Mouse (Mus musculus) left cerebral cortex, postnatal 10 days (tissue): ENCODE measurements around the gene Ubash3b. TPM values are rescaled to one million over a fixed set of nuclear protein-coding genes. Genes with fewer than 3 reads are reported as not detected.

Experiments used
- DNase-seq, 2 experiments: peaks; one replicate each; pipeline ENCODE4 v3.0.0; 2021 to 2022; ENCODE audit warnings: low spot score in 2 of 2, mixed read lengths in 1 of 2; ENCODE audit errors: extremely low spot score in 1 of 2
- intact Hi-C: fragments of 180-260 bp; cut with DNase I; formaldehyde crosslinking; loops from one replicate; pipeline ENCODE4 v1.15.1; 2025
- total RNA-seq, 2 experiments: library from RNA; stranded (reverse); gene quantifications; 2 replicates each; pipeline ENCODE4 v1.2.3; 2021

Ubash3b gene
- total RNA-seq, 2 experiments from 2014 or later = 30.4 to 31.7 TPM

DNA sequence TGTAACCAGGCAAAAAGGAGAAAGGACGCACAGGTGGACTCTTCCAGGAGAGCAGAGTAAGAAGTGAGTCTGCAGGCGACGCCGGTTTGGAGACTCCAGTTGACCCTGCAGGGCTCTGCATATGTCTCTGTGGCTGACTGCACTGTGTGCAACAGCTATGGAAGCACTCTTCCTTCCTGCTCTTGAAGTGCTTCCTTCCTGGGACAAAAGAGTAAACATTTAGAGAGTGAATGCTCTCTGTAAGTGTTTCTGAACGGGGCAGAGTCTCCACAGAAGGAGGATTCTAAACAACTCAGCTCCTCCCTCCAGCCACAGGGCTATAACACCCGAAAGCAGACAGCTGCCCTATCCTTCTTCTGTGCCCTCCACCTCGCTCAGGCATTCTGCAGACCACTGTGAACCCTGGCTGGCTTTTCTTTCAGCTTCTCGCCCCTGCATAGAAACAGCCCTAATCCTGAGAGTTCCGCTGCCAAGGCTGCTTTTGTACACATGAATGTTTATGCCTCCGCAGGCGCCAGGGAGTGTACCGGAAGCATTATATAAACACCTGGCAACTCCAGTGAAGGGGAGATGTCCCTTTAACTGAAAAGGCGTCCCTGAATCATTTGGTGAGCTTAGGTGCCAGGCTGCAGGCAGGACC lies 14.2 kb downstream of the Ubash3b start:
- DNase-seq = peak in 1 of 2 experiments; percentile 55
- intact Hi-C loops = no loop called here

DNA sequence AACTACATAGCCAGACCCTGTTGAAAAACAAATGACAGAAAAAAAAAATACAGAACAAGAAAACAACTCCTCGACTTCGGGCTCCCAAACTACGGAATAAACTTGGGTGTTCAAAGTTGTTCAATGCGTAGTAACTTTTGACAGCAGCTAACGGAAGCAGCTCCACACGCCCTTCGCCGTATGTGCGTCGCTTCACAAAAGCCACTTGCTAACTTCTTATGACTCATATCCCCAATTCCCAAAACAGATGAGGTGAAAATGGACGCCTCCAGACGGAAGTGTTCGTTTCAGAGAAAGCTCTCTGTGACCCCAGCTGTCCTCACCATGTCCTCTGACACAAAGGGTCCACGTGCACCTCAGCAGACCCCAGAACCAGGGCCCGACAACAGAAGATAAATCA lies 17.7 kb downstream of the Ubash3b start:
- intact Hi-C loops = no loop called here
- DNase-seq = no peak

DNA sequence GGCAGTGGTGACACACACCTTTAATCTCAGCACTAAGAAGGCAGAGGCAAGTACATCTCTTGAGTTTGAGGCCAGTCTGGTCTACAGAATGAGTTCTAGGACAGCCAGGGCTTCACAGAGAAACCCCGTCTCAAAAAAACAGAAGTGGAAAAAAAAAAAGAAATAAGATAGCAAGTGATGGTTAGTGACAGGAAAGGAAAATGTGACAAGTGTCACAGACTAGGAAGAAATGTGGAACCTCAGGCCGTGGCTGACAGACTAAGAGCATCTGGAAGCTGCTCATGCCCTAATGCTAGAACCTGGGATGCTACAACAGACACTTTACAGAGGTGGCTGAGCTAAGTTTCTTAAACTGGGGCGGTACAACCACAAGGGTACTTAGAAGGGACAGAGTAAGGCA lies 18.4 kb downstream of the Ubash3b start:
- DNase-seq = no peak
- intact Hi-C loops = no loop called here

DNA sequence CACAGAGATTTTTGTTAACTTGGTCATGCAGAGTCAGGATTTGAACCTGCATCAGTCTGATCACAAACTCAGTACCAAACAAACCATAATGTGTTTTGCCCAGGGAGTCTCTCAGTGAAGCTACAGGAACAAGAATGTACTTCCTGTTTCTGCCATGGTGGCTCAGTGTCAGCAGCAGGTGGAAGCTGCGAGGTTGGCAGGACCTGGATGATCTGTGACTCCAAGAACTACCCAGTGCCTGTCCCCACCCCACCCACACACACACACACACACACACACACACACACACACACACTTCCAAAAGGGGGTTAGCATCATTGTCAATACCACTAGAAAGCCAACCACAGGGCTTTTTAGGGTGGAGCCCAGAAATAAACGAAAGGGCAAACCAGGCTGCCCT lies 20.5 kb downstream of the Ubash3b start:
- DNase-seq = no peak
- intact Hi-C loops = no loop called here

DNA sequence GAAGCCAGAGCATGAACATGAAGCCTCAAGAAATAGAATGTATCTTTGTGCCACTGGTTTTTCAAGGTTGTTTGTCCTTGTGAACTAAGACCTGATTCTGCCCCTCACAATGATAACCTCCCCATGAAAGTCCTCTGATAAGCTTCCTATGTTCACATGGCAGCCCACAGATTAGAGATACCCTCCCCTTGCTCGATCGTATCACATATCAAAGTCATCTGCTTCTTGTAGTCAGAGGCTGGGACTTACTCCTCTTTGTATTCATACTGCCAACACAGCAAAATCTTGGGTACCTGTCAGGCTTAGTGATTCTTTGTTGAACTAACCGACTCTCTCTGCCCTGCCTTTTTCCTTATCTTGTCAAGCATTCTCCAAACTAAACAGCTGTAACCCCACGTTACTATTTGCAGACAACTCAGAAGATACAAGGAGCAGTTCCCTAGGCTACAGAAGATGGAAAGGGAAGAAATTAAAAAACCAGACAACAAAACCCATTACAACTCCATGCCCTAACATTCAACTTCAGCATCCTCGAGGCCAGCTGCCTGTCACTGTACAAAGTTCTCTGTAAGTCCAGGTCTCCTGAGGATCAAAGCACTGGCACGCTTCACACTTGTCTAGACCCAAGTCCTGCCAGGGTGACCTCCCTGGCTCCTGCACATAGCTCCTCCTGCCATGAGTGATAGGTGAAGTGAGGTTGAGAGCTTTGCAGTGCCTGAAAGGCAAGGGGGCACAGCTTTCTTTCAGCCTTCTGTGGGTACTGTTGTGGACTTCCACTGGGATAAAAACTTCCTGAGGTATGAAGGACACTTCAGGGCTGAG lies 22.3 kb downstream of the Ubash3b start:
- intact Hi-C loops = no loop called here

DNA sequence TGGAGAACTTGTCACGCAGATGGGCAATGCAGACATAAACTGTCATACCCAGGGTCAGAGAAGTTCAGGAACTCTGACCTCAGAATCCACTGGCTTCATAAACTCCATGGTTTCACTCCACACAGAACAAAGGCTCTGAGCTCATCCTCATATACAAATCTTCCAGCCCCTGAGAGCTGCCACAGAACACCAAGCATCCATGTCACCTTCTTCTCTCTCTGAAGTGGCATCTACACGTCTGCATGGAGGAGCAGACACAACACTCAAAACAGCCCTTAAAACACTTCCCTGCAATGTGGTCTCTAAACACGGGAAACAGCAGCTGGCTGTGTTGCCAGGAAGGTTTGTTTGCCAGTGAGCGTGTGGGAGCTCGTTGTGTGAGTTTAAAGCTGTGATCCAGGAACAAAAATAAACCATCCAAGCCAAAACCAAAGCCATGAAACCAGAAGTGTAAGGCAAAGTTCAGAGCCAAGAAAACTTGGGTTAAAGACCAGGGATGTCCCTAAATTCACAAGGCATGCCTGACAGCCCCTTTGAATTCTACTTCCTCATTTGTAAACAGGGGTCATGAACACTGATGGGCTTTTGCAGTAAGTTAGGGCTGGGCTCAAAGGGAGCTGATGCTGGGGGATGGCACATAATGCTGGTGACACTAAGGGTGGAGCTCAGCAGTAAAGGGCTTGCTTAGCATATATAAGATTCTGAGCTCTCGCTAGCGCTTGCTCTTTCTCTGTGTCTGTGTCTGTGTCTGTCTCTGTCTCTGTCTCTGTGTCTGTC lies 24.6 kb downstream of the Ubash3b start:
- intact Hi-C loops = no loop called here
- no peak for DNase-seq

More for the DNA sequence above, 22.3 kb downstream of the Ubash3b start:
- DNase-seq = no peak

DNA sequence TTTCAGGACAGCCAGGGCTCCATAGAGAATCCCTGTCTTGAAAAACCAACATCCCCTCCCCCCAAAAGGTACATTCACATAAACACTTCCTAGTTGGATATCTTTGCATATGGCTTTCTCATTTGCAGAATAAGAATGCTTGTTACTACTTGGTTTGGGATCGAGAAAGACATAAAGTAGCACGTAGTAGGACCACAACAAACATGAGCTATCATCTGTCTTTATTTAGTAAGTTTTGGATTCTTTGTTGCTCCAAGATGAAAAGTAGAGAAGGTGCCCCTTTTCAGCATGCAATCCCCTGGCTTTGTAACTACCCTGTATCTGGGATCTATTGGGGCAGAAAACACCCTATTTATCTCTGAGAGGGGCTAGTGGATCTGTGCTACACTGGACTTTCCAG lies 25.2 kb downstream of the Ubash3b start:
- no peak for DNase-seq
- intact Hi-C loops = no loop called here

DNA sequence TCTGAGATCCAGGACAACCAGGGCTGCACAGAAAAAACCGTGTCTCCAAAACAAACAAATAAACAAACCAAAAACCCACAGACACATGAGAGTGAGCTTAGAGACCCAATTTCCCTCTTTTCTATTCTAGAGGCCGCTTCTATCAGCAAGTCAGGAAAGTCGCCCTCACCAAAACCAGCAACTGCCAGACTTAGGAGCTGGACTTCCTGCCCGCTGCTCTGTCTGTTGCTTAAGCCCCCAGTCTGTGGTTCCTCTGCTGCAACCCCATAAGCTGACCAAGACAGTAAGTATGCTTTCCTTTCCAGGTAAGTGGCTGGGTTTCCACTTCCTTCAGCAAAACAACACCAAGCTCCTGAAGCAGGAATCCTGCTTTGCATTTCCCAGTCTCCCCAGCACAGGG lies 26.6 kb downstream of the Ubash3b start:
- intact Hi-C loops = no loop called here
- DNase-seq = no peak

DNA sequence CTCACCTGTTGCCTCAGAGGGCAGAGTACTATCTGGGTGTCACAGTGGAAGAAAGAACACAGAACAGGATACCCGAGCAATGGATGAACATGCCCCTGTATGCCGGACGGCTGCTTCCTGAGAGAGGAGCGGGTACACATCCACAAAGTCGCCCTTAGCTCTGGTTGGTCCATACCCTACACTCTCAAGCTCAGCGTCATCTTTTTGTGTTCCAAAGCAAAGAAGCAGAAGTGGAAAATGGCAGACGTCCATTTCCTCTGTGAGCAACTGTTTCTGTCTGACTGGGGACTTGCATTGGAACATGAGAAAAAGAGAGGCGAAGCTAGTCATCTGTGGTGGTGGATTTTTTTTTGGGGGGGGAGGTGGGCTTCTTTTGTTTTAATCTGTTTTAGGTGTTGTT lies 30.9 kb downstream of the Ubash3b start:
- no peak for DNase-seq
- intact Hi-C loops = no loop called here

DNA sequence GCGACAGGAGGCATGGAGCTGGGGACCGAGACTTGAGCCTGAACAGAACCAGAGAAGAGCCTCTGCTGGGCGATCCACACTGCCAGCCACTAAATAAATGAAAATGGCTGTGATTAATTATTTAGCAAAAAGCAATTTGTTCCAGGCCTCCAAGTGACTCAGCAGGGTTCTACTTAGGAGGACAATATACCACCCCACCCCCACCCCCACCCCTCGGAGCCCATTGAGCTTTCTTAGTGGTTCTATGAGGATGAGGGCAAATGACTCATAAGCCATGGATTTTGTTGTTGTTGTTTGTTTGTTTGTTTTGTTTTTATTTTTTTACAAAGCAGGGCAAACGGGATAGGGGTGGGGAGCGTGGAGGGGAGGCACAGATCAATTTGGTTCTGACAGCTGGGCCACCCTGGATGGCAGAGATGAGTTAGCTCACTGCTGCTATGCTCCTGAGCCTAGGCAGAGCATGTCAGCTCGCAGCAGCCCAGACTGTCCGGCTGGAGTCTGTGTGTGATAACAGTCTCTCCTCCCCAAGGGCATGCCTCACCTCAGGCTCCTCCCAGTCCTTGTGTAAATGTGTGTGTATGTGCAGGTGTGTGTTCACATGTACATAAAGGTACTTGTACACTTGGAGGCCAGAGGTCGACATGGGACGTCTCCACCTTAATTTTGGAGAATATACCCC lies 31.6 kb downstream of the Ubash3b start:
- no peak for DNase-seq
- intact Hi-C loops = no loop called here

DNA sequence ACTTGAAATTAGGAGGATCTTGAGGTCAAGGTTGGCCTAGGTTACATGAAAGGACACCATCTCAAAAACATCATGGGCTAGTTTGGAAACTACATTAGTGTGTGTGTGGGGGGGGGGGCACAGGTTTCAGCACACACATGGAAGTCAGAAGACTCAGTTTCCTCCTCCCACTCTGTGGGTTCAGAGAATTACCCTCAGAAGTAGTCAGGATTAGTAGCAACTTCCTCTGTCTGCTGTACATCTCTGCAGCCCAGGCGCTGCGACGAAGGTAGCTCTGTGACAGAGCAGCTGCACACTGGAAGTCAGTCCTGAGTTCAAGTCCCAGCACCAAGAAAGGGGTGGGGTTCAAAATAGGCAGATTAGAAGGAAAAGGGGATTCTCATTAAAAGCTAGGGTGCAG lies 32.2 kb downstream of the Ubash3b start:
- DNase-seq = no peak
- intact Hi-C loops = no loop called here

DNA sequence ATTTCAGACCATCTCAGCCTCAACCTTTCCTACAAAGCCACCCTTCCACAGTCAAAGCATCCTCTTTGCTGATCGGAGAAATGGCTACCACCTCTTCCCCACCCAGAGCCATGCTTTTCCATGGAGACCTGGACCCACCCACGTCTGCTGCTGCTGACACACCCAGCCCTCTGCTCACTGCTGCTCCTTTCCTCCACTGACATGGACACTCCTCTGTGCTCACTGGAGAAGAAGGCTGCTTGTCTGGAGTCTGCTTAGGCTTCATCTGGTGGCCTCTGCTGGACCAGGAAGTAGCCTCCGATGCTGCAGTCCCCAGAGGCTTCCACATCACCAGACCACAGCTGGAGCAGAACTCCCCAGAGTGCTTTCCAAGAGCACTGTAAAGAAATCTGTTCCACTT lies 34.8 kb downstream of the Ubash3b start:
- DNase-seq = no peak
- intact Hi-C loops = no loop called here

DNA sequence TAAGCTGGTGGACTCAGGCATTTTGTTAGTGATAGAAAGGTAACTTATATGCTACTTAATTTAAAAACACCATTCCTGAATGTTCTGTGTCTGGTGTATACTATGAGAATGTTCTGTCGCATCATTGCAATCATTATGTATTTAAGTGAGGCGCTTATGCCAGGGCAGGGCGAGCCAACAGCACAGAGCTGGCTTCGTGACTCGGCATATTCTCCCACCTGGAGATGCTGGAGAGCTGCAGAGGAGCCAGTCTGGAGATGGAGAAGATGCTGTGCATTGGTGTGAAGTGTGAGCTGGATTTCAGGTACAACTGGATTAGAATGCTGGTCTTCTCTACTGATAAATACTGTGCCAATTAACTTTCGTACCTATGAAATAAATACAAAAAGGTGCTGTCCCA lies 37.2 kb downstream of the Ubash3b start:
- no peak for DNase-seq
- intact Hi-C loops = no loop called here

DNA sequence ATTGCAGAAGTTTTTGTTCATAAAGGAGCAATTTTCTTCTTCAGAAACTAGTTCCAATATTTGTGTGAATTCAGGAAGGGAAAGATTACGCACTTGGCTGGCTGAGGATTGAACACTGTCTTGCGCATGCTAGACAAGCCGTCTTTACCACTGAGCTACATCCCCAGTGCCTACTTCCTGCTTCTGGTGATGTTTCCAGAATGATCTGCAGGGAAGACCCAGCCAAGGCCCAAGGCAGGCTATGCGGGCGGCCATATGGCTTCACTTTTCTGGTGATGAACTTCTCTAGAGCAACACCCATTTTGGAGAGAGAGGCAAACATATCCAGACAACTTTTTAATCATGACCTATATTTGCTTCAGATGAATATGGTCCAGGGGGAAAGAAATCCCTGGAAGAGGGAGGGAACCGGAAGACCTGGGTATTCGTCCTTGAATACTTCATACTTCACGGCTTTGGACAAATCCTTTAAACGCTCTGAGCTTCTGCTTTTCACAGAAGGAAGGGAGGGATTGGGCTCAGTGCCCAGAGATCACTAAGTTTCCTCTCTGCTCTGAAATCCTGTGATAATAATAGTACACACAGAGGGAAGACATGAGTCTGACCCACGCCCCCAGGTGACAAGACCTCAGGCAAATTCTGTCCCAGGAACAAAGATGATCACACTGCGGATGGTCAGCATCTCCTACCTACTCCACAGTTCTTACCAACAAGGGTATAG lies 38.9 kb downstream of the Ubash3b start:
- intact Hi-C loops = no loop called here
- DNase-seq = peak; percentile 40 to 74

DNA sequence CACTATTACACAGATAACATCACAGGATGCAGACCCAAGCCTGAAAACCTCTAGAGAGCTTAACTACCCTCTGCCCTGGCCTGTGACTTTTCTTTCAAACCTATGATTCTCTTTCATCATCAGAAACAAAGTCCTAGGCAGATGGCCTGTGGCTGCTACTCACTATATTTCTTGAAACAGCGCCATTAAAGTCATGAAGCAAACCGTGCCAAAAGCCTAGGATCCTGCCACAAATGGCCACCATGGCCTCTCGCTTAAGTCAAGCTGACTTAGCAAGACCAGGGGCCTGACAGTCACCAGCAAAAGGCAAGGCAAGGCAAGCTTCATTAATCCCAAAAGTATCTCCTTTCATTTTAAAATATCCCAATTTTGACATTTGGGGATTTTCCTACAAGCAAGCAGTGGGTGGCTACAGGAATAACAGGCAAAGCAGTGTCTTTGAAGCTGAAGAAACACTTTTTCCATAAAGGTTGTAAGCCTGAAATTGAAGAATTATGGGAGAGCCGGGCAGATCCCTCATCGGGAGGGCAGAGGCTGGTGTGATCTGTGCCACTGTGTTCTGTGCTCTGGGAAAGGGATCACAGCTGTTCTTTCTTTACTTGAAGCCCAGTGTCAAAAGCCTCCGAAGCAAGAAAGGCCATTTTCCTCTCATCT lies 39.7 kb downstream of the Ubash3b start:
- intact Hi-C loops = no loop called here
- DNase-seq = no peak

DNA sequence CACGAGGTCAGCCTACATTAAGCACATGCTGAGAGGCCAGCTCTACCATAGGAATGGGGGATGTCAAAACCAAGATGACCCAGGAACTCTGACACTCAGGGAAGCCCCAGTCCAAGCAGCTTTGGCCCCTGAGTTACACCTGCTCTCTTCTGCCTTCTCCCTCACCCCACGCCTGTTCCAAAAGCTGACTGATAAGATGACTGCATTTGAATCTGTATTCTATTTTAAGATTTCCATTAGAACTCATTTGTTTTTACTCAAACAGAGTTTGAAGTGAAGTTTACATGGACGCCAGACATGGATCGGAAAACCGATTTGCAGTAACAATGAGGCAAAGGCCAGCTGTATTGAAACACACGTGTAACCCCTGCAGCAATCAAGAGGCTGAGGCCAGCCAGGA lies 41.5 kb downstream of the Ubash3b start:
- intact Hi-C loops = no loop called here

DNA sequence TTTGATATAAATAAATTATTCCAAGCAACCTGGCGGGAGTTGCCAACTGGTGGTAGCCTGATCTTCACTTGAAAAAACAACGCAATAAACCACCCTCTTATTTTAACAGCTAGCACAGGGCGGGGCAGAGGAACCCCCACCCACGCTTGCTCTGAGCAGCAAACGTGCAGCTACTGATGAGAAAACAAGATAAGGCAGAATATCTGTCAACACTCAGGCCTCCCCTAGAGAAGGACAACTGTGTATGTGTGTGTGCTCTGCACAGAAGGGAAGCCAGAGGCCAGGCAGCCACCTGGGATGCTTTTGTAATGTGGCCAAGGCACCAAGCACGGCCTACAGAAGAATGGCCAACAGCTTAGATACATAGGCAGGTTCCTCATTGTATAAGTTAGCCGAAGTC lies 43.4 kb downstream of the Ubash3b start:
- intact Hi-C loops = no loop called here
- DNase-seq = no peak

More for the DNA sequence above, 41.5 kb downstream of the Ubash3b start:
- DNase-seq = no peak

DNA sequence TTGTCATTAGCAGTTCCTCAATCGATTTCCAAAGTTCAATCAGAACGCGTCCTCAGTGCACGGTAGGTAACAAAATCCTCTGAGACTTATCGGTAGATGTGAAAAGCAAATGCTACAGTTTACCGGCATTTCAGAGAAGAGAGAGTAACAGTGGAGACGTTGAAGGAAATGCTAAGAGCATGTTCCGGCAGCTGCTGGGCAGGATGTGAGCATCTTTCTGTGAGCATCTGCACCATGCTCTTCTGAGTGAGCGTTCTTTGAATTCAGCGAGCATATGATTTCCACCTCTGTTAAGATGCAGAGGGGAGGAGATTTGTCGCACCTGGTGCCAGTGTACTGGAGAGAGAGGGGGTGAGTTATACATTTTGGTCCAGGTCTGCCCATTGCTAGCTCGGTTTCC lies 45.4 kb downstream of the Ubash3b start:
- no peak for DNase-seq
- intact Hi-C loops = no loop called here
